Mouse (Mus musculus): ENCODE measurements around the gene Acsl6. TPM values are rescaled to one million over a fixed set of nuclear protein-coding genes. Genes with fewer than 3 reads are reported as not detected.

Gene Acsl6
- total RNA-seq, 2 experiments from 2014 or later, result 20.7 to 21.7 TPM

DNA sequence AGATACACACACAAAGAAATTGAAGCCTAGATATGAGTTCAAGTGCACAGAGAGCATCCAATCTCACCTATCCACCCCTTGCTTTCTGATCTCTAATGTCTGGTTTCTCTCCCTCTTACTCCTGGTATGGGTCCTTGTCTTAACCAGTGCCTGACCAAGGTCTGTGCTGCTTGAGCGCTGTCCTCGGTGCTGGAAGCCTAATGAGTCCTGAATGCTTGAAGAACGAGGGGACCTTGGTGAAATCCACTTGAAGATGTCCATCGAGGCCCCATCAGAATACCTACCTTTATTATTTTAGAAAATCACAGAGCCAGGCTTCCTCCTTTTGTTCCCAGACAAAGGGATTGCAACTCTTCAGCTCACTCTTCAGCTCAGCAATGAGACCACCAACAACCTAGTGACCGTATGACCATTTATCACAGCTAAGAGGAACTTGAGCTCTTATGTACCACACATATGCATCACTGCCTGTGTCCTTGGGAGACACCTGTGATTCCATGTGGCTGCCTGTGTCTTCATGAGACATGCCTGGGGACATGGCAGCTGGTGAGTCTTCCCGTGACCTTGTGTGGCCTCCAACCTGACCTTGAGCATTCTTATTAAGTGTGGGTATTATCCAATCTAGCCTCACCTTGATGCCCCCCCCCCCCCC is 396 bp upstream of the Acsl6 start:
- intact Hi-C loops (cut with DNase I), result loop anchor here (10.0 kb wide), 1 partner anchor 232 kb away; no protein-coding TSS in a partner anchor
- DNase-seq, result no peak

DNA sequence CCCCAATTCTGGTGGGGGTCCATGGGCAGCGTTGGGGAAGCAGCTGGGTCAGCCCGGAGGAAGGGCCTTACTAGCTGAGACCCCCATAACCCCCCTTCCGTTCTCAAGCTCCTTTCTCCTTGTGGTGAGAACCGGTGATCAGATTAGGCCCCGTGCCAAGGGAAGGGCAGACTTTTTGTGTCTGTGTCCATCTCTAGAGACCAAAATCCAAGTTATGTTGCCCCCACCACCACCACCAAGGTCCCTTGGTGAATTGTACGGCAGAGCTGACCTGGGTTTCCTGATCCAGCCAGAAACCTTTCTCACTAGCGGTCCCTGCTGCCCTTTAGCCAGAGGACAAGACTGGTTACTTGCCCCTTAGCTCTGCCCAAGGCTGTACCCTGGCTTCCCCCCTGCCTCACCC is 874 bp downstream of the Acsl6 start:
- DNase-seq, result no peak
- intact Hi-C loops (cut with DNase I), result loop anchor here (2.0 to 10.0 kb wide), 2 partner anchors 50 to 230 kb away; no protein-coding TSS in a partner anchor

DNA sequence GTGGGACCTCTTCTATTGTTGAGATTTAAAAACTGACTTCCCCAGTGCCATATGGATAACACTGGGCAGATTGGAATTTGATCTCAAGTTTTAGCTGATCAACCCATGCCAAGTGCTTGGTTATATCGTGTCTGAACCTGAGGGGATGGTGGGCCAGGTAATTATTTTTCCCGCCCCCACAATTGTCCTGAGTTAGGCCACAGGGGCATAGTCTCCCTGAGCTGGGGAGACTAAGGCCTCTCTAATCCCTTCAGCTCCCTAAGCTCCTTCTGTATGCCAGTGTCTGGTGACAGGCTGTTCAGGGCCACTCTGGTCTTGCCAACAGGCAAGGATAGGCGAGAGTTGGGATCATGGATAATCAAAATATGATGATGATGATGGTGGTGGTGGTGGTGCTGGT is 1.7 kb downstream of the Acsl6 start:
- DNase-seq, result no peak
- intact Hi-C loops (cut with DNase I), result loop anchor here (2.0 to 10.0 kb wide), 2 partner anchors 49 to 229 kb away; no protein-coding TSS in a partner anchor

DNA sequence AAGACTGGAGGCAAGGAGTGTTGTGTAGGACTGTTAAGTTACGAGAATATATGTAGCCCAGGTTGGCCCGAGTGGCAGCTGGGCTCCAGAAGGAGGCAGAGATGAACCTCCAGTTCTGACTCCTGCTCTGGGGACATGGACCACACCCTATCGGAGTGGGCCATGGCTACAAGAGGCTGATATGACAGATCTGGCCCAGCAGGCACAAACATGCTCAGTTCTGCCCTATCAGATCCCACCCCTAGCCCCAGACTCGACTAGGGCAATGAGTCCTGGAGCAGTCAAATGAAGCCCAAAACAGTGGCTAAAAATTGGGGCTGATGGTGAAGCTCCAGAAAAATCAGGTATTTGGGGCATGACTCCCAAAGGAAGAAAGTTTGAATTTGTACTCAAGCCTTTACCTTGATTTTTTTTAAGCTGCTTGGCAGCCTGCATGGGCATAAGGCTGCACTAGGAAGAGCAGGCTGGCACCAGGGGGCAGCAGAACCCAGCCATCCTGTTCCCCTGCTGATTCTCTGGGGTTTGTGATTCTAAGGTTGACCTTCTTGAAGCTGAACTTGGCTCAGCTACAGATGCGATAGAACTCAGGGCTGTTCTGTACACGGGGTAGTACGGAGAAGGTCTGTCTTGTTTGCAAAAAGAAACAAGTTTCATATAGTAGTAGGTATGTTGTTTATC is 3.7 kb downstream of the Acsl6 start:
- DNase-seq, result peak; percentile 45 to 49
- intact Hi-C loops (cut with DNase I), result loop anchor here (2.0 to 10.0 kb wide), 2 partner anchors 116 to 228 kb away; no protein-coding TSS in a partner anchor

DNA sequence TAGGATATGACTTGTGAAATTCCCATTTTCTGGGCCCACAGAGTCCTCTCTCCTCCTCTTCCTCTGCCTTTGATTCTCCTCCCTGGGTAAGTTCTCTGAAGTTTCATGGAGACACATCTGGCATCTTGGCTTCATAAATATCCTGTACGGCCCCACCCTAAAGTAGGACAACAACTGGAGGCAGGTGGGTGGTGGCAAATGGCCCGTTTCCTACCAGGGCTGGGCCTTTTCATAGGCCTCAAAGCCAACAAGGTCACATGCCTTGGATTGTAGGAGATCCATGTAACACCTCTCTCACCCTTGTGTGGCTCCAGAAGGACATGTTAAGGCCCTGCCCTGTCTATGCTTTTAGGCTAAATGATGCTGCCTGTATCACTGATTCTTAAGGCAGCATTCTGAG is 7.0 kb downstream of the Acsl6 start:
- intact Hi-C loops (cut with DNase I), result no loop called here
- DNase-seq, result no peak

DNA sequence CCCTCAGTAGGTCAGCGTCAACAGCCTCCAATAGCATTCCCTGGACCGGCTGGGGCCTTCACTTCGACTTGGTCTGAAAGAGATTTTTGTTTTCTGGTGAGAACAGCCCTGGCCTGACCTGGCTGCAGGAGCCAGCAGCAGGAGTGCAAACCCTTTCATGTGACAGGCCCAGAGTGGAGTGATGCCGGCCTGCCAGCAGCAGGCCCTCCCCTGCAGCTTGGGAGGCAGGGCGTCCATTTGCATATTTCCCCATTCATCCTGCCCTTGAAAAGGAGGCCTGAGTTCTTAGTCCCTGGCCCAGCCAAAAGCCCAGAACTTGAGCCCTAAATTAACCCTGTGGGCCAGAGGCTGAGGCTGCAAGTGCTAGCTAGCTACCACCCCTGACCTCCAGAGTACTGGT is 8.4 kb downstream of the Acsl6 start:
- no peak for DNase-seq
- intact Hi-C loops (cut with DNase I), result no loop called here

DNA sequence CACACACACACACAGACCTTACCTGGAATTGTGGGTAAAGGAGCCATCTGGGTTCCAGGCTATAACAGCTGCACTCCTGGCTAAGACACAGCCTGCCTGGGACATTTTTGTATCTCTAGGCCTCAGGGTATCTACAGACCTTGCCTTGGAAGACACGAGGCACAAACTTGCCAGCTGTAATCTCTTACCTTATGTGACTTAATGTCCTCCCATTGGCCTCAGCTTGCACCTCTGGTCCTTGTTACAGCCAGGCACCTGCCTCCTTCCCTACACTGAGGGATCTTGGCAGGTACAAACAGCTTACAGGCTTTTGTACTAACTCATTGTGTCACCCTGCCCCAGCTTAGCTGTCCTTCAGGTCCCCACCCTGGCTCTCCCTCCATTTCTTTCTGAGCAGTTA is 9.0 kb downstream of the Acsl6 start:
- intact Hi-C loops (cut with DNase I), result no loop called here
- no peak for DNase-seq

DNA sequence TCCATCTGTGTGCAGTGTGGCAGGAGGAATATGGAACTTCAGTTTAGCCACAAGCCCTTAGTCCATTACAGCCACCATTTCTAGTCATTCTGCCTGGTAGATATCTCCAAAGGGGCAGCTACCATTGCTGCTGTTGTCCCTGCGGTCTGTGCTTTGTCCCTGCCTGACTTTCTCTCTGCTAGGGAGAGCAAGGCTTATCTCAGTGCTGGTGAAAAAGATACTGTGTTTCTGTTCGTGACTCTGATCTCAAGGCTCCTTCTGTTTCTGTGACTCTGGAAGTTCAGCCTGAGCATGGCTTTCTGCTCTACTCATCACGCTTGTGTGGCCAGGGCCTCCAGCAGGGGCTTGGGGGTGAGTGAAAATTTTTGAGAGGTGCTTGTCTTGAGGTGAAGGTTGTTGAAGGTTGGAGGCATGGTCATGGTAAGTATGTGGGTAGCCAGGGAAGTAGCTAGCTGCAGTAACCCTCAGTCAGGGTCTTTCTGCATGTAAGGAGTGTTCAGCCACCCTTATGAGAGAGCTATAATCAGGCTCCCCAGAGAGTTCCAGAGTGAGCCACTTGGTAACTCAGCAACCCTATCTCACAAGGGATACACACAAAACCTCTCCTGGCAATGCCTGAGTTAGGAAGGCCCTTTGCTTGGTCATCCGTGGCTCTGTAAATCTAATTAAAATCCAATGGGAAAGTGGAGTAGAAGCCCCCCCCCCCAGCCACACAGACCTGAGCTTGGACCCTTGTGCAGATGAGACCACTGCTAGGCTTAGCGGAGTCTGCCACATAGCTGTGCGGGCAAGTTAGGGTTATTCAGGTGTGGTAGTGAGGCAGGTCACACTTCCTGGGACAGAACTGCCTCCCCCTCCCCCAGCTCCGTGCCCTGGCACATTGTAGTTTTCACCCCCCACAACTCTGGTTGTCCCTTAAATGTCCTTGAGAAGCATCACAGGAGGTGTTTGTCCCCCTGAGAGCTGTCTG is 10.1 kb downstream of the Acsl6 start:
- peak in 1 of 2 experiments; percentile 4 for DNase-seq
- intact Hi-C loops (cut with DNase I), result no loop called here

DNA sequence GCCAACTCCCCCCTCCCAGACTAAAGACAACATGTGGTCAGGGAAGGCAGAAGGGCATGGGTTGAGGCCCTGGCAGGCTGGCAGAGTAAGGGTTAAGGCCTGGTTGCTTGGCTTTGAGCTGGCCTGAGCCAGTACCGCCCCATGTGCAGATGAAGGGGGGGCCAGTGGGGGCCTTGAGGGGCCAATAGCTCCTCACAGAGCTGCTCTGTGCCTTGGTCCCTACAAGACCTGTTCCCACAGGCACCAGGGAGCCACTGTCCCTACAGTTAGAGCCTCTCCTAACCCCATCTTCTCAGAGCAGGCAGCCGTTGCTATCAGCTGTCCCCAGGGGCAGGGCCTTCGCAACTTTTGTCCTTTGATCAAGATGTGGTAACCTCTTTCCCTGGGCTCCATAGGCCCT is 11.1 kb downstream of the Acsl6 start:
- peak in 1 of 2 experiments; percentile 11 for DNase-seq
- intact Hi-C loops (cut with DNase I), result no loop called here

DNA sequence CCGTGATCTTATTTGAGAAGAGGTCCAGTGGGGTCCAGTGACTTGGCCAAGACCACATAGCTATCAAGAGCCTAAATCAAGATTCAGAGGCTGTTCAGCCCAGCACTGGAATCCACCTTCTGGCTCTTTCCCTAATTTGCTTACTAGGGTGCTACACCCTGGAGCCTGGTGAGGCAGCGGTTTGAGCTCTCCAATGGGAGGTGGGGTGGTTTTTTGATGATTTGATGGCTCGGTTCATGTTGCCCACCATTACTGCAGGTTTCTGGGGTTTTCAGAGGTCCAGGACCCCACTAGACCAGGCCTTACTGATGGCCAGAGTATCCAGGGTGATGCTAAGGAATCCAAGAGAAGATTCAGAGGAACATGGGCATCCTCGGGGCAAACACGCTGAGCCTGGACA is 11.7 kb downstream of the Acsl6 start:
- intact Hi-C loops (cut with DNase I), result no loop called here
- DNase-seq, result no peak

DNA sequence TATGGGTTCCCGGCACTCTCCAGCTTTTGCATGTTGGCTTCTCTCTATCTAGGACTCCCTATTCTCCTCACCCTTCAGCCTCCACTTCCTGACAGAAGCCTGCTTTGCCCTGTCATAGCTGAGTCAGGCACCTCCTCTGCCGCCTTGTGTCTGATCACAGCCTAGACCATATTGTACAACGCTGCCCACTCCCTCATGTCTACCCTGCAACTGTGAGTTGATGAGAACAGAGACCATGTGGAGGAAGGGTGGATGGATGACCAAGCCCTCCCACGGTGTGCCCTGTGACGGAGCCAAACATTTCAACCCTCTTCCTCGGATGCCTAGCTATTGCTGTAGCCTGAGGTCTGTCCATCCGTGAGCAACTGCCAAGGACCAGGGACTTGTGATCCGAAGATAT is 13.8 kb downstream of the Acsl6 start:
- DNase-seq, result no peak
- intact Hi-C loops (cut with DNase I), result no loop called here

DNA sequence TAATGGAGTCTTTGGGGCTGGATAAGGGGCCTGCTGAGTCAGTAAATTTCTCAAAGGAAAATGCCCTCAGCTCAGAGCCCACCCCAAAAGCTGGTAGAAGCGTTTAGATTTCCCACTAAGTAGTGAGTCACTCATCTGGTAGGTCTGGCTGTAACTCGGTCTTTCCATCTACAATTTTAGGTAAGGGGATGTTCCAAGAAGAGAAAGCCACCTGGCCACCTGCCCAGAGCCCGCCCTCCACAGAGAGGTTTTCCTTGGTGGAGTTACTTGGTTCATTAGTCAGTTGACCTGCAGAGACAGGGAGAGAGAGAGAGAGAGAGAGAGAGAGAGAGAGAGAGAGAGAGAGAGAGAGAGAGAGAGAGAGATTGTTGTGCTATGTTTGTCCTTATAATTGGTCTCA is 14.2 kb downstream of the Acsl6 start:
- intact Hi-C loops (cut with DNase I), result no loop called here
- no peak for DNase-seq

DNA sequence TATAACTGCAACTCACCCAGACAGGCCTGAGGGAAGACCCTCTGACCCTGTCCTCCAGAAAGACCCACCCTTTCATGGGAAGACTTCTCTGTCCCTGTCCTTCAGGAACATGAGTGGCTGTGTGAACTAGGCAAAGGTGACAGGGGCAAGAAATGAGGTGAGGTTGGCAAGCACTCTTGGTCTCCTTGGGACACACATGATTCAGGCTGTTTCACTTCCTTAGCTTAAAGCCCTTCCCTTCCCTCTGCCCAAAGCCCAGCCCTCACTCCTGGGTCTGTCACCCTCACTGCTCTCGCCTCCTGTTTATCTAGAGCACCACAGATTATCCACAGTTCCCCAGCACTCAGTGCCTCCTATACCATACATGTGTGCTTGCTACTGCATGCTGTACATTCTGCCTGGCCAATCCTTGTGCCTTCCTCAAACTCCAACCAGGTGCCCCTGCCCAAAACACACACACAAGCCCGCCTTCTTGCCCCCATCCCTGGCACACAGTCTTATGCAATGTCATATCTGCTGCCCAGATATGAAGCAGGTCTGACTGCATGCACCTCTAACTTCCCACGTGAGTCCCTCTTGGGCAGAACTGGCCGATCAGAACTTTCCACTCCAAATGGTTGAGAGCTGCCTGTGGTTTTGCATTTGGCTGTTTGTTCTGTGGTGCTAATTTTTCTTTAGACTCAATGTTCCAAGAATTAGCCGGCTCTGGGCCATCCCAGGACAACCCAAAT is 18.4 kb downstream of the Acsl6 start:
- intact Hi-C loops (cut with DNase I), result no loop called here
- no peak for DNase-seq

DNA sequence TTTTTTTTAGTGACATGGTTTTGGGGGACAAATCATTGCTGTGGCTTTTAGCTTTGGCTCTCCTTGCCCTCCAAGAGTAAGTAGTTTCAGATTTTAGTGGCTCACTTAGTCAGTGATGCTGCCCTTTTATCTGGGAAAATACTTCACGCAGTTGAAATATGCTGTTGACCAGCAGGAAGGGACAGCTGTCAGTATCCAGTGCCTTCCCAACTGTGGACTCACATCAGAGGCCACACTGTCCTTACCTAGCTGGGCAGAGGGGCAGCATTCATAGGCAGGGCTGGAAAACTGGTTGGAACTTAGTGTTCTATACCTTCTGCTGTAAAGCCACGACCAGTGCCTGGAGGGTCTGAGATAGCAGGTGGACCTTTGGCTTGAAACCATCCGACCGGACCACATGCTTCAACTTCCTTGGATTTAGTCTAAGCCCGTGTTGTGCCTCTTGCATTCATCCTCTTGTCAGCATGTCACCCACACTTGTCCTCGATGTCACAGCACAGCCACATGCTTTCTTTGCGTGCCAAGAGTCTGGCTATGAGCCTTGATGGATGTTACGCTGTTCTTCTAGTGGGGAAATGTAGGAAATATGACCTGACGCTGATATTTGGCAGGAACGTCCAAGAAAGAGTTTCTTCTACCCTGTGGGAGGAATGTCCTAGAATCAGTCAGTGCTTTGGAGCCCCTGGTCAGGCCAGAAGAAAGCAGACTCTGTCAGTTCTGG is 28.0 kb downstream of the Acsl6 start:
- no peak for DNase-seq

DNA sequence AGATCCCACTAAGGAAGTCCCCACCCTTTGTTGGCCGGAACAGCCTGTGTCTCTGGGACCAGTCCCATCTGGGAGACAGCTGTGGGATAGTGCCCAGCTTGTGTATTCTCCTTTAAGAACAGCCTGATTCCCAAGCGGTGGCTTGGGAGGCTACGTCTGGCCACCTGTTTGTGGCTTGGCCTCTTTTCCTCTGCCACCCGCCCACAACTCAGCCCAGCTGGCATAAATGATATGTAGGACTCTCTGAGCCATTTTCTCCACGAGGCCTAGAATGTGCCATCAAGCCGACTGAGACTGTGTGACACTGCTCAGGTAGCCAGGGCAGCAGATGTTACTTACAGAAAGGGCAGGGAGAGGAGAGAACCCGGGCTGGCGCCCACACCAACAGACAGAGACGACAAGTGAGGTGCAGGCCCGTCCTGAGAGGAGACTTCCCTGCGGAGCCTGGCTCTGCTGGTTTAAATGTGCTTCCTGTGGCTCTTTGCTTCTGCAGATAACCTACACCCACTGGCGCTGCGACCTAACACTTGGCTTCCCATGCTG is 32.6 kb downstream of the Acsl6 start:
- DNase-seq, result peak; percentile 42 to 44
- intact Hi-C loops (cut with DNase I), result loop anchor here (2.0 kb wide), 1 partner anchor 15 kb away; no protein-coding TSS in a partner anchor

More for the DNA sequence above, 28.0 kb downstream of the Acsl6 start:
- intact Hi-C loops (cut with DNase I), result no loop called here

DNA sequence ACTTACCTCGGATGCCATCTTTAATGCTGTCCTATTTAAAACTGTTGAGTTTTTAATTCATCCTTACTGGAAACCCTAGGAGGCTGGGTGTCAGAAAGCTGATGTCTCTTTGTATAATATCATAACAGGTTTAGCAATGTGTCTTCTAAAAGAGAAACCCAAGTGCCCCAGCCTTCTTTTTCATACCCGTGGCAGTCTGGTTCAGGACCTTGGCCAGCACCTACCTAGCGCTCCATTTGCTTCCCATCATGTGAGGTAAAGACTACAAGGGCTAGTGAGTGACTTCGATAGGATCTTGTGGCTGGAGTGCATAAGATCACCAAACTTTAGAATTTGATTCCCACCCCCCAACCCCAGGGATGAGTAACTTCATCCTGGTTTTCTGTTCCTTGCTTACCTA is 40.1 kb downstream of the Acsl6 start:
- intact Hi-C loops (cut with DNase I), result no loop called here
- DNase-seq, result no peak

DNA sequence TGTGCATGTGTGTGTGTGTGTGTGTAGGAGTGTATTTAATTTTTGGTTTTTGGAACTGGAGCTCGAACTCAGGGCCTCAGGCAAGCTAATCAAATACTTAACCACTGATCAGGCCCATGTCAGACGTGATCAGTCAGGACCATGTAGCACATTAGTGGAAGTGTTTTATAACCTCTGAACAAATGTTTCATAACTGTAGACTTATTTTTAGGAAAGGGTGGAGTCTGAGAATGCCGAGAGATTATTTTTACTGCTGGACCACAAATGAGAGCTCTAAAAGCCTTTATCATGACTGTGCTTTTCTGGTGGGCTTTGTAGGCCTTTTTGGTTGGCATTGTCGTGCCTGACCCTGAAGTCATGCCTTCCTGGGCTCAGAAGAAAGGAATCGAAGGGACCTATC is 48.1 kb downstream of the Acsl6 start:
- intact Hi-C loops (cut with DNase I), result loop anchor here (2.0 to 10.0 kb wide), 2 partner anchors 15 to 183 kb away; no protein-coding TSS in a partner anchor

DNA sequence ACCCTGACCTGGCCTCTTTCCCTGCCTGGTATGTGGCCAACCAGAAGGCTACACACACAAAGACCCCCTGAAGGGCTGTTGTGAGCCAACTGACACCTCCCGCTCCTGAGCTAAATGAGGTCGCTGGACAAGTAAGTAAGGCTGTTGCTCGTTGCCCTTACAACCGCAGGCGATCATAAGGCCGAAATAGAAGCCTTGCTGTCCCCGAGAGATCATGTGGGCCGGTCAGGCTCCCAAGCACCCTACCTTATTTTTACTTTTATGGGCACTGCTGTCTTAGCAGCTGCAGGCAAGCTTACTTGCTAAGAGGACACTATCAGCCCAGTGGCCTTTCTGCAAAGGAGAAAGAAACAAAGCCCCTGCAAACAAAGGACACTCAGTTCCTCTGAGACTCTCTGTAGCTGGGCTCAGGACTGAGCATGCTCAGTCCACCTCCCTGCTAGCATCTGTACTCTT is 49.6 kb downstream of the Acsl6 start:
- intact Hi-C loops (cut with DNase I), result loop anchor here (10.0 kb wide), 1 partner anchor 182 kb away; no protein-coding TSS in a partner anchor
- peak in 1 of 2 experiments; percentile 14 for DNase-seq

More for the DNA sequence above, 48.1 kb downstream of the Acsl6 start:
- no peak for DNase-seq
